Mouse (Mus musculus): ENCODE data around the gene Smyd3.

Smyd3 gene

DNA sequence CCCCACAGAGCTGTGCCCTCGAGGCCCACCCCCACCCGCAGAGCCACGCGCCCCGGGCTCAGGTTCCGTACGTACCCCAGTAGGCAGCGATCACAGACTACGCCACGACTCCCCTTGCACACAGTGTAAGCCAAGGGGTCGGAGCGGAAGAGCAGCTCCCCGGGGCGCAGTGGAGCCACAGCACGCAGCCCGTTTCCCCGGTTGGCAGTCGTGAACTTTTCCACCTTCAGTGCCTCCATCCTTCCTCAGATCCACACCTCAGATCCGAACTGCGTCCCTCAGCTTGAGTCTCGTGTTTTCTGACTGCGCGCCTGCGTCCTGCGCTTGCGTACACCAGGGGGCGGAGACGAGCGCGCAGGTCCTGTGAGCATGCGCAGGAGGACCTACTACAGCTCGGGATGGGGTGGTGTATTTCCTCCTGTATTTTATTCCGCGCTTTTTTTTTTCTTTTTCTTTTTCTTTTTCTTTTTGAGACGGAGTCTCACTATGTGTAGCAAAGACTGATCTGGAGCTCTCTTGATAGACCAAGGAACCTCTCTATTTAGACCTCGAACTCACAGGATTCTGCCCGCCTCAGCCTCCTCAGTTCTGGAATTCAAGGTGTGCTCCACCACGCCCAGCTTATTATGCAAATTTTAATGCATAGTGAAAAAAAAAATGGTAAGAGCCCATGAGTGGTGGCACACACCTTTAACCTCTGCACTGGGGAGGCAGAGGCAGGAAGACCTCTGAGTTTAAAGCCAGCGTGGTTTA lies at the start of gene Smyd3:
Gene Smyd3 (minus strand): TSS at position 329 of the 753 bp plus-strand sequence.
- DNase-seq: peak; percentile 90

DNA sequence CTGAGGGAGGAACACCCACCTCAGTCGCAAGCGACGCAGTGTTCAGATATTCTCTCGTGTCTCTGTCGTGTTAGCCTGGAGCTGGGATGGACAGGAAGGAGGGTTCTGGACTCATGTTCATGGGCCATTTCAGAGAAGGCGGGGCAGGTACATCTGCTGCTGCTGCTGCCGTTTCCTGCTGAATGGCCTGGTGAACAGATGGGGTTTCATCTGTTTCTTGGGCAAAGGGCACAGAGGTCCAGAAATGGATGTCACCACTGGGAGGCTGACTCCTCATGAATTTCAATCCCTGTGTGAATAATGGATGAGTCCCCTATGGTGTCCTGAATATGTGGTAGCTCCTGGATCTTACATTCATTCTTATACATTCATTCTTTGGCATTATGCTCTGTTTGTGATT lies 49.7 kb upstream of the Smyd3 start:
- DNase-seq: no peak

DNA sequence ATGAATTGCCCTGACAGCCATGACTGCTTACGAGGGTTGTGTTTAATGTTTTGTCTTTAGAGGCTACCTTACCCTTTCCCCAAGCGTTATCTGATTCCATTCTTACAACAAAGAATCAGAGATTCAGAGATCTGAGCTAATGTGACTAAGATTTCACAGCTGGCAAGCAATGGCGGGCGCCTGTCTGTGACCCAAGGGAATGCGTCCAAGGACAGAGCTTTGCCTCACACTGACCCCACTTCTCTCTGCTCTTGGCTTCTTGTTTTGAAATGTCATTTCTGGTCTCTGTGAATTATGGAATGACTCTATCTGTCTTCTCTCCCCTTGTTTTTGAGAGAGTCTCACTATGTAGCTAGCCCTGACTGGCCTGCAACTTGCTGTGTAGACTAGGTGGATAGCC lies 46.1 kb upstream of the Smyd3 start:
- DNase-seq: no peak

DNA sequence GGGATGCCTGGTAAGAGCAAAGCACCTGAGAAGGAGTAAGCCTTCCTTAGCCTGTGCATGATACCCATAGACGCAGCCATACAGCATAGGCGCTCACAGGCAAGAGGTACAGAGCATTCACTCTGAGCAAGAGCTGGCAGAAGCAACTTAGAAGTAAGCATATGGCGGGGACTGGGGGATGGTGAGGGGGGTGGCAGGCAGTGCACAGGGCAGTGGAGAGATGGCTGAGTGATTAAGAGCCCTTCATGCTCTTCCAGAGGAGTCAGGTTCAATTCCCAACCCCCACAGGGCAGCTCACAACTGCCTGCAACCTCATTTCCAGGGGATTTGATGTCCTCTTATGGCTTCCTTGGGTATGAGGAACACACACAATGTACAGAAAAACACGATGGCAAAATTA lies 45.4 kb upstream of the Smyd3 start:
- DNase-seq: no peak

DNA sequence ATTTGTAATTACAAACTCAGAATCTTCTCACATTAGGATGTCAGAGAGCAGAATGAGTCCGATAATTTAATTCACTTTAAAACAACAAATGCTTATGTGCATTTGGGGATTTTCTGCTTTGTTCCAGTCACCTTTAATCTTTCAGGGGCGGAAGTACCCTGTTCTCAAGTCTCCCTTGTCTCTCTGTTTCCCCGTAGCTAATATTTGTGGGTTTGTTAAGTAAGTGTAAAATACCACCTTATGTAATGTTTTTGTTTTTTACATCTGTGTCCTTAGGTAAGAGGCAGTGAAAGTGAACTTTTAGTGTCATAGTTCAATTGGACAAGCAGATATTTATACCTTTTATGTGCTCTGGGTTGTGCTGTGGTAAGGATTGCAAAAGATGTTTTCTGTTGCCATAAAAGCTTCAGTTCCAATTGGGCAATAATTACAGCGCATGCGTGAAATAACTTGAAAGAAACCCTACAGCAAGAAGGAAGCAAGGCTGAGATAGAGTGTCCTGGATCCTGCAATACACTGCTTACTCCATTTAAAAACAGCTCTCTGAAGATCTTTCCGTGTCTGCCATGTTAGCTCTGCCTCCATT lies 43.1 kb upstream of the Smyd3 start:
- DNase-seq: no peak

DNA sequence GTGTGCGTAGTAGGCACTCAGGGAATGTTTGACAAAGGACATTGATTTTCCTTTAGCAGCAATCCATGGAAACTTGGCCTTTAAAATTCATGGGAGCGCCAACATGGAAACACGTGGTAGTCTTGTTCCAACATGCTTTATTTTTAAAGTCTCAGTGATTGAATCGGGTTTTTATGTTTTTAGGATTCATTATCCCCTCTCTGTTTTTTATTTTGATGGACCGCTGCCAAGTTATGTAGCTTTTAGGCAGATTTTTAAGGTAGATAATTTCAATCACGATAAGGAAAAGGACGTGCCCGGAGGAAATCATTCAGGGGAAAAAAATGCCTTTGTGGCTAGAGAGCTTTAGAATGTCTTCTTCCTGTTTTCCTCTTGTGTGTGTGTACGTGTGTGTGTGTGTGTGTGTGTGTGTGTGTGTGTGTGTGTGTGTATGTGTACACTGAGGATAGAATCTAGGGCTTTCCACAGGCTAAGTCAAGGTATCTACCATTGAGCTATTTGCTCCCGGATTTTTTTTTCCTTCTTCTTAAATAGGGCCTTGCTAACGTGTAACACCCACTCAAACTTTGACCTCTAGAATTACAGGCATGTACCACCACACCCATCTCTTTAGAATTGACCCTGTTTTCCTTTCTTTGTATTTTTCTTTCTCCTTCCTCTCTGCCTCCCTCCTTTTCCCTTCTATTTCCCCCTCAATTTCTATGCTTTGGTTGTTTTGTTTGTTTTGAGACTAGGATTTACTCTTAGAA lies 41.8 kb upstream of the Smyd3 start:
- no peak for DNase-seq

DNA sequence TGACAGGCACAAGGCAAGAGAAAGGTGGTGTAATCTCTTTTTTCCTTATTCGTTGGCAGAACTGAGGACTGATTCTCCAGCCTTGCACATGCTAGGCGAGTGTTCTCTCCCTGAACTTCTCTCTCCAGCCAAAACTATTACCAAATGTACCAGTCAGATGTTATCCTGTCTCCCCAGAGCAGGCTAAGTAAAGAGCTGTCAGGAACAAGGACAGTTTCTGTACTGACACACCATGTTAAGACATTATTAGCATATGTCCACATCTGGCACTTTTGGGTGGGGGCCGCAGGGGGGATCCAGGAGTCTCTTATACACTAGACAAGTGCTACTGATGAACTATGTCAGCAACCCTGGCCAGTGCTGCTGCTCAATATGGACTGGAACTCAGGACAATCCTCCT lies 39.1 kb upstream of the Smyd3 start:
- no peak for DNase-seq

DNA sequence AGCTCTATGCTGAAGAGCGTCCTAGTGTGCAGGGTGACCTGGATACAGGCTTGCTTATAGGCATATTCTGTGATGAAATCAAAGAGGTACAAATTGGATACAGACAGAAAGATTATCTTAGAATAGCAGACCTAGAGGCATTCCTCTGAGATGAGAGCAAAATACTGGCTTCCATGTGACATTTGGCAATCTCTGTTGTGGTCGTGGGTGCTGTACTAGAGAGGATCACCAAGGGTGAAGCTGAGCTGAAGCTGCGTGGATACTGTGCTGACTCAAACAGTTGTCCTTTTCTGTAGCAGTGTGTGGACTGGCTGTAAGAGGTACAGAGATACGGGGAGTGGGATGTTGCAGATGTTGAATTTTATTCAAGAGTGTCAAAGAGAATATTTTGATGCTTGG lies 36.1 kb upstream of the Smyd3 start:
- peak; percentile 16 for DNase-seq

DNA sequence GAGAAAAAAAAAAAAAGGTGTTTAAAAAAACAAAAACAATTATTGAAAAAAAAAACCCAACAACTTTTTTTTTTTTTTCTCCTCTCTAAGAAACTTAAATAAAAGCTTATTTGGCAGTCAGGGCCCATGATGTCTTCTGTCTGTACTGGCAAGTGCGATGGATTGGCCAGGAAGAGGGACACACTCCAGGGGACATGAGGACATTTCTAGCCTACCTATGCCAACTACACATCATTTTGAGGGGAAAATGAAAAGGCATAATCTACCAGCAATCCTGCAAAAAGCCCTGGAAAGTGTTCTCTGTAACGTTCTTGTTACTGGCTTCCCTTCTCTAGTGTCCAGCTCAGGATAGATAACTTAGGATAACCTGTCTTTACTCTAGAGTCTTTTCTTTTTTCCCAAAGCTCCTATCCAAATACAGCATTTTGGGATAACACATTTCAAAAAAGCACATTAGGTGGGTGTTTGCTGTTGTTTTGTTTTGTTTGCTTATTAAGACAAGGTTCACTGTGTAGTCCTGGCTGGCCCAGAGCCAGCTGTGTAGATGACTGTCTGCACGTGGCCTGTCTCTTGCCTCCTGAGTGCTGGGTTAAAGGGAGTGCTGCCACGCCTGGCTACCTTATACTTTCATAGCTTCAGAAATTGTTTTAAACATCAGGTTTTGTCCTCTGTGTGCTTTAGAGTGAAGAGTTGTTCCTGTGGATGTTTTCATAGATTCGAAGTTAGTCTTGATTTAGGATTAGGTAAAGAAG lies 35.5 kb upstream of the Smyd3 start:
- no peak for DNase-seq

DNA sequence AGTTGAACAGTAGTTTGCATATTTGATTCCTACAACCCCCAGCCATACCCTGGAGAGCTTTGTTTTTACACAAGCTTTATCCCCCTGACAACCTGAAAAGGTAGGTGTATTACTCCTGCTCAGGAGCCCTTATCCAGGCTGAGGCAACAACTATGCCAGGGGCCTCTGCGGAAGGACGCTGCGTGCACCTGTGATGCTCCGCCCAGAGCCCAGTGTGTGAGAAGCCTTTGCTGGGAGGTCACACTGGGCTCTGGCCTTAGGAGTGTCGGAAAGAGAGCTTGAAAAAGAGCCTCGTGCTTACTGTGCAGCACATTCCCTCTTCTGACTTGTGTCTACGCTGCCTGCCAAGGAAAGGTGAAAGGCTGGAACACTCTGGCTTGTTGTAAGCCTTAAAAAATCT lies 34.9 kb upstream of the Smyd3 start:
- peak; percentile 12 for DNase-seq

DNA sequence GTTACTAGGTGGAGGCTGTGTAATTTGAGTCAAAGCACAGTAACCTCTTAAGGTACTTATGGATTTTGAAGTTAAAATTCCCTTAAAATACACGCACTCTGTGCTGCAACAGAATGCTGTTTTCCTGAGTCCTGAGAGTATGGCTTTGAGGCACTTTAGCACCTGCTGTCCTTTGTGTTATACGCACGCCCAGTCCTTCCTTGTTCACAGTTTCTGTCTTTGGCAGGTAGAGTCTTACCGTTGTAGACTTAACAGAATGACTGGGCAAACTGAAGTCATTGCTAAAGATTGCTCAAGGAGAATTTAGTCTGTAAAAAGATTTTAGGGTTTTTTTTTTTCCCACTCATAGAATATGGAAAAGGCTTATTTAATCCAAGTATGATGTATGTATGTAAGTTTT lies 34.1 kb upstream of the Smyd3 start:
- DNase-seq: no peak

DNA sequence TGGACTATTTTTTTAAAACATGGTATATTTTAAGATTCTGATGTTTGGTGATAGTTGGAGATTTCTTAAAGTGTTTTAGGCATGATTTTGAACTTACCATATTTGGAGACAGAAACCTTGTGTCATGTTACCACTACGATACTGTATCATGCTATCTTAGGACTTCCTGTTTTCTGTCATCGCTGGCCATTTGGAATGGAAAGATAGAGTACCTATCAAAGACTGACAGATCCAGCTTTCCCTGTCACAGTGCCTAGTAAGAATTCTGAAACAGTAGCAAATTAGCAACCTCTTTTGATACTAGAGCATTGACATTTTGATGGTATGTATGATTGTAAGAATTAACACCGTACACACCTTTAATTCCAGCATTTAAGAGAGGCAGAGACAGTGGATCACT lies 33.5 kb upstream of the Smyd3 start:
- DNase-seq: no peak

DNA sequence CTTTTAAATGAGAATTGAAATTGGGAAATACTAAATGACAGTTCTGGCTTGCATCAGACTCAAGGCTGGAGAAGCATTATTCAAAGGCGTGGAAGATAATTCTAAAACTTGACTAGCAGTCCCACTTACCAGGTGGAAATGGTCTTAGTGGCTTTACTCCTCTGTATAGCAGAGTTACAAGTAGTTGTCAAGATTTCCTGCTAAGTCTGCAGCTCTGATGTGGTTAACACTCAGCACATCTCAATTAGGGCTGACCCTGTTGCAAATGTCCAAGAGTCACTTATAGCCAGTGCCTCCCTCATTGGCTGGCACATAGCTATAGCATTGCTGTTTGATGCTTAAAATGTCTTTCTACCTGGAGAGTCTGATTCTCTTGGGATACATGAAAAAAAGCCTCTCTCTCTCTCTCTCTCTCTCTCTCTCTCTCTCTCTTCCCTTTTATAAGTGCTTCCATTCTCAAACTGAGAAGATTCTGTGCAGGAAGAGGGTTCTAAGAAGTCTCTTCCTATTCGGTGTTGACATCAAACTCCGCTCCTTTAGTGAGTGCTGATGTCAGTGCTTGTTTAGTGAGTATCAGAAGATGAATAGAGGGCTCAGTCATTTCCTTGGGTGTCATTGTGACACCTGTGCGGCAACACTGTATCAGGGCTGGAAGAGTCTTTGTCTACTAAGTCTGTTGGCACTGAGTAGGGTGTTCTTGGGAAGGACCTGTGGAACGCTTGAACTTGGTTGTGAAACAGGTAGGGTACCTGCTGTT lies 31.3 kb upstream of the Smyd3 start:
- peak; percentile 44 for DNase-seq

DNA sequence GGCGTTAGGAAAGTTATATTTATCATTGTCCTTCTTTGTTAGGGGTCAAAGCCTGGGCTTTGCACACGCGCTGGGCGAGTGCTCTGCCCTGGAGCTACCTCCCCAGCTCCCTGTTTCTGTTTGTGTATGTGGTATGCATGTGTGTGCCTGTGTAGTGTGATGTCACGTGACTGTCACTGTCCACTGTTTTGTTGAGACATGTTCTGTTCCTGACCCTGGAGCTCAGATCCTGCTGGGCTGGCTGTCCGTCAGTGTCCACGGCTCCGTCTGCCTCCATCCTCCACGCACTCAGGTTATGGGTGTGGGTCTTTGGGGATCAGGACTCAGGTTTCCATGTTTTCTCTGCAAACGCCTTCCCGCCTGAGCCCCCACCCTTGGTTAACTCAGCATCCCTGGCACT lies 30.4 kb upstream of the Smyd3 start:
- peak; percentile 8 for DNase-seq

DNA sequence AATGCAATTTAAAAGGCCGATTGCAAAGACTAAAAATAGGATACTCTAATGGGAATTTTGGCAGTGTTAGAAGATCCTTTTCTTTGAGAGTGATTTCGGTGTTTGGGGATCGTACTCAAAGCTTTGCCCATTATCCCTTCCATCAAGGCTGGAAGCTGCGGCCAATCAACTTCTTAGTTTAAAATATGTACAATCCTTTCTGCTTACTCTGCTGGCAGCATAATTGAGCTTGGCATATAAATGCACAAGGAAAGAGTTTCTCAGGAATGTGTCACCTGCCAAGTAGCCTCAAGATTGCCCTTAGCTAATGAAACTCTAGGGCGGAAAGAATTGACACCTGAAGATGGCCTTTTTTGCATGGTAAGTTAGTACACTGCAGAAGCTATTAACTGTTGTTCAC lies 29.3 kb upstream of the Smyd3 start:
- DNase-seq: no peak

DNA sequence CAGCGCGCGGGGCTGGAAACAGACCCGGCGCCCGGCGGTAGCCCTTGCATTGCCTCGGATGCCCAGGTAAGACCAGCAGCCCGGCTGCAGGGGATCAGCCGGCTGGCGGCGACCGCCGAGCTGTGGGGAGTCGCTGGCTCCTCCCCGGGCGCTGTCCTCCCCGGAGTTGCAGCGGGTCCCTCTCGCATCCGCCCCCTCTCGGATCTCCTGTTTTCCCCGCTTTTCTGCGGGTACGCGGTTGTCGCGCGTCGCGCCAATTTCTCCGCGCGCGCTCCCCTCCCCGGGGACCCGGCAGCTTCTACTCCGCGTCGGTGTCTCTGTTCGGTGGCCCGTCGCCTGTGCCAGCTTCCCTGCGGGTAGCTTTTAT lies 28.7 kb upstream of the Smyd3 start:
- DNase-seq: peak; percentile 87

DNA sequence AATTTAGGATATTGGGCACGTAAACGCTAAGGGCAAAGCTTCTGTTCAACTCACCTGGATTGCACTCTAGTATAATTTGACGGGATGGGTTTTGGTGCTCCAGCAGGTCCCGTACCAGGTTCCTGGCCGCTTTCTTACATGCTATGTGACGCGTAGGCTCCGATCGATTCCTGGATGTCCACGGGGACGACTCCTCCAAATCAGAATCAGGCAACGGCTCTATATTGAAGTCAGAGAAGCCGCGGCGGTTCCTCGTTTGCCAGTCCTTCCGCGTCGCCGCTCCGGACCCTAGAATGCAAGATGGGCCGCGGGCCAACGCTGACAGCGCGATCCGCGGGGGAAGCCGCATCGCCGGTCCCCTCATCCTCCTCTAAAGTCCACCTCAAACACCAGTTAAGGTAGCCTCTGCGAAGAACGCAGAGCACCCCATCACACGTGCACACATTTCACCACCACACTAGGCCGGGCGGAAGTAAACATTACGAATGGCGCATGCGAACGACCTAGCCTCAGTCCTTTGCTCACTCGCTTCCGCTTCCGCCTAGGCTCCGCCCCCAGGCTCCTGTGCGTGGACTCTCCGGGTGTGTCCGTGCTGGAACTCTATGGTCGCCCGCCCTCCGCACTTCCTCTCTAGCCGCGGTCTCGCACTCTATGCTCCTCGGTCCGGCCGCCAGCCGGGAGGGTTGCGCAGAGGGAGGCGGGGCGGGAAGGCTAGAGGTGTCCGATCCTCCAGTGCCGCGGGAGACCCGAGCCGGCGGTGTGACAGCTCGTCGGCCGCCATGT lies 28.1 kb upstream of the Smyd3 start, which contains the start of the genes Tfb2m and Cnst:
Gene Tfb2m (minus strand): TSS at position 500 of the 783 bp plus-strand sequence.
Gene Cnst (plus strand): TSS at position 603 of the 783 bp plus-strand sequence.
- DNase-seq: peak; percentile 98

DNA sequence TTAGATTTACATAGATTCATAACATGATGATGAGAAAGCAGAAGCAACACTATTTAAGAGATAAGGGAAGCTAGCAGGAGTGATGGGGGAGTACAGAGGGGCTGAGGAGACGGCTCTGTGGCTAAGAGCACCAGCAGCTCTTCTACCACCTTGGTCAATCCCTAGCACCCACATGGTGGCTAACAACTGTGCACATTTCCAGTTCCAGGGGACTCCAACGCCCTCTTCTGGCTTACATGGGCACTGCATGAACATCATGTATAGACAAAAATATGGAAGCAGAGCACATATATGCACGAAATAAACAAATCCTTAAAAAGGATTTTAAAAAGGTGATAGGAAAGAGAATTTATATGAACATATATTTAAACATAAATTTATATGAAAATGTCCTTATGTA lies 23.7 kb upstream of the Smyd3 start:
- DNase-seq: no peak

DNA sequence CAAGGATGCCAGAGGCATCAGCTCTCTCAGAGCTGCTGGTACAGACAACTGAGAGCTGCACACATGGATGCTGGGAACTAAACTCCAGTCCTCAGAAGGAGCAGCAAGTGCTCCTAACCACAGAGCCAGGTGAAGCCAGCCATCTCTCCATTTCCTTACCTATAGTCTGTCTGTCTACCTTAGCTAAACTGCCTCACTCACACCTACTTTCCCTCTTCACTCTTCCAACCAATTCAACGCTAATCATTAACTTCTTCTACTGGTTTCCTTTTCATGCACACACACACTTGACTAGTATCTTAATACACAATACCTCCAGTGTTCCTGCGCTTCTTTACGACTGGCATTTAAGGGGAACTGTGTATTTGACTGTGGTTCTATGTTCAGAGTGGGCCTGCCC lies 22.0 kb upstream of the Smyd3 start:
- no peak for DNase-seq

DNA sequence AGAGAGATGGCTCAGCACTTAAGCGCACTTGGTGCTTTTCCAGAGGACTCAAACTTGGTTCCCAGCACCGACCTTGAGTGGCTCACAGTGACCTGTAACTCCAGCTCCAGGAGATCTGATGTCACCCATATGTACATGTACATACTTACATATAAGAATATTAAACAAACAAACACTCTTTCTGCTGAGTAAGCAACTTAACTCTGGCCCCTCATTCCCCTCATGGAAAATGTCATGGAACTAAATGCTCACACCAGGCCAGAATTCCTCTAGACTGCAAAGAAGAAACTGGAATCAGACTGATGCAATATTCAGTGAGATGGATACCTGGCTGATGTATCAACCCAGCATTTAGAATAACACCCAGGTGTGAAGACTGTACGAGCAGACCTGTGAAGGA lies 21.2 kb upstream of the Smyd3 start:
- DNase-seq: no peak

DNA sequence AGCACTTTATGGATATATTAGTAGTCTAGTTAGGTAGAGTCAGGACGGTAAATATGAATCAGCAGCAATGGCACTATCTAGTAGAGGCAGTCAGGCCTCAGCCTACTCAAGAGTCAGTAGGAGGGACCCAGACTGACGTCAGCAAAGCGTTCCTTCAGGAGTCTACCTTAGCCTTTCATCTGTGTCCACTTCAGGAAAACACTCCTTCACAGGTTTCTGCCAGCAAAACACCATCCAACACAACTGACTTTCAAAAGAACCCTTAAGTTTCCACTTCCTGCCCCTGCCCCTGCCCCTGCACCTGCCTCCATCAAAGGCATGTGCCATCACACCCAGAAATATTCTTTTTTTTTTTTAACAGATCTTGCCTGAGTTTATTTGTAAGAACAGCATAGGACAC lies 2.1 kb upstream of the Smyd3 start:
- DNase-seq: peak; percentile 65

Measured in thymus, postnatal 14 days (tissue).